Mouse (Mus musculus) heart, embryonic 12.5 days (tissue): ENCODE measurements at regions not wholly inside any gene's neighbourhood (a gene's known extent, or its start where the extent isn't known, plus 50 kb on each side); places are given as distances from the start of the nearest gene placed in this dataset.

Experiments used
- ATAC-seq: fragments of 200-750 bp; cut with Nextera tagmentation; 2 replicates; pipeline ENCODE4 v1.8.0; 2017; ENCODE audit warnings: moderate TSS enrichment, moderate library complexity; ENCODE audit not compliant: insufficient number of reproducible peaks, low FRiP score
- H3K27ac ChIP-seq: fragments of 300-500 bp; sonication (generic); 2 replicates; pipeline ENCODE4 v1.5.1; 2016; ENCODE audit warnings: mild to moderate bottlenecking, moderate library complexity; ENCODE audit not compliant: poor library complexity, severe bottlenecking
- H3K27me3 ChIP-seq: fragments of 300-500 bp; sonication (generic); replicated peaks from 2 replicates; pipeline ENCODE4 v1.6.1; 2016; ENCODE audit warnings: mild to moderate bottlenecking, moderate library complexity
- H3K36me3 ChIP-seq: fragments of 300-500 bp; sonication (generic); 2 replicates; pipeline ENCODE4 v1.6.1; 2016; ENCODE audit warnings: mild to moderate bottlenecking, moderate library complexity
- H3K4me1 ChIP-seq: fragments of 300-500 bp; sonication (generic); replicated peaks from 2 replicates; pipeline ENCODE4 v1.6.1; 2016; ENCODE audit warnings: mild to moderate bottlenecking
- H3K4me2 ChIP-seq: fragments of 300-500 bp; sonication (generic); 2 replicates; pipeline ENCODE4 v1.6.1; 2016; ENCODE audit warnings: mild to moderate bottlenecking, moderate library complexity
- H3K4me3 ChIP-seq: fragments of 300-500 bp; sonication (generic); 2 replicates; pipeline ENCODE4 v1.5.1; 2016; ENCODE audit warnings: mild to moderate bottlenecking
- H3K9ac ChIP-seq: fragments of 300-500 bp; sonication (generic); 2 replicates; pipeline ENCODE4 v1.6.1; 2016; ENCODE audit warnings: mild to moderate bottlenecking, moderate library complexity
- H3K9me3 ChIP-seq: fragments of 300-500 bp; sonication (generic); replicated peaks from 2 replicates; pipeline ENCODE4 v1.6.1; 2016; ENCODE audit warnings: mild to moderate bottlenecking, moderate library complexity
- whole genome bisulfite sequencing: fragments of 180-500 bp; shearing (Covaris S2); methylation state at CpG from one replicate; pipeline ENCODE4 v1.1.7; 2016; 5-methylcytosine and 5-hydroxymethylcytosine counted together

- no peak for ATAC-seq
- H3K4me3 ChIP-seq, result no peak overlapping the region
- WGBS, result 73% methylated on average over 5 of the region's 5 CpGs
- no peaks in the 10 kb centered on the region for H3K4me1 ChIP-seq
- H3K4me2 ChIP-seq, result no peak overlapping the region
- no peaks in the 10 kb centered on the region for H3K9me3 ChIP-seq
- peaks cover 6% of the 10 kb centered on the region for H3K27me3 ChIP-seq
- no peaks in the 10 kb centered on the region for H3K36me3 ChIP-seq
- no peak overlapping the region for H3K9ac ChIP-seq
- H3K27ac ChIP-seq, result no peak overlapping the region
Measured at GRCm38 (mm10) chr7:136220245-136221167, 504.3 kb upstream of the Mki67 start.

- Histone ChIP-seq H3K4me2 (no peak overlapping the region), H3K27me3 (peaks cover 4% of the 10 kb centered on the region), H3K9me3 (no peaks in the 10 kb centered on the region), H3K36me3 (no peaks in the 10 kb centered on the region), H3K4me1 (no peaks in the 10 kb centered on the region), H3K27ac (no peak overlapping the region), H3K9ac (no peak overlapping the region), H3K4me3 (no peak overlapping the region)
- WGBS, result 74% methylated on average over 7 of the region's 7 CpGs
- no peak for ATAC-seq
Measured at GRCm38 (mm10) chr7:136221620-136222019, 505.5 kb upstream of the Mki67 start.

GRCm38 (mm10) chr7:136226031-136226430 is 509.9 kb upstream of the Mki67 start:
- H3K36me3 ChIP-seq, result no peaks in the 10 kb centered on the region
- H3K9me3 ChIP-seq, result no peaks in the 10 kb centered on the region
- H3K9ac ChIP-seq, result no peak overlapping the region
- ATAC-seq, result no peak
- no peak overlapping the region for H3K4me3 ChIP-seq
- no peaks in the 10 kb centered on the region for H3K27me3 ChIP-seq
- no peaks in the 10 kb centered on the region for H3K4me1 ChIP-seq
- 73% methylated on average over 7 of the region's 7 CpGs for WGBS
- no peak overlapping the region for H3K4me2 ChIP-seq
- no peak overlapping the region for H3K27ac ChIP-seq

- H3K4me1 ChIP-seq, result no peaks in the 10 kb centered on the region
- no peaks in the 10 kb centered on the region for H3K27me3 ChIP-seq
- 69% methylated on average over 2 of the region's 2 CpGs for WGBS
- ATAC-seq, result no peak
- no peaks in the 10 kb centered on the region for H3K9me3 ChIP-seq
- H3K36me3 ChIP-seq, result no peaks in the 10 kb centered on the region
- no peak overlapping the region for H3K27ac ChIP-seq
- H3K4me2 ChIP-seq, result no peak overlapping the region
- H3K4me3 ChIP-seq, result no peak overlapping the region
- H3K9ac ChIP-seq, result no peak overlapping the region
Measured at GRCm38 (mm10) chr7:136228331-136228730, 512.2 kb upstream of the Mki67 start.

- Histone ChIP-seq H3K36me3 (no peaks in the 10 kb centered on the region), H3K4me3 (no peak overlapping the region), H3K4me2 (no peak overlapping the region), H3K27me3 (peaks cover 6% of the 10 kb centered on the region), H3K27ac (no peak overlapping the region), H3K4me1 (no peaks in the 10 kb centered on the region), H3K9ac (no peak overlapping the region), H3K9me3 (no peaks in the 10 kb centered on the region)
- no peak for ATAC-seq
- WGBS, result 70% methylated on average over 11 of the region's 11 CpGs
Measured at GRCm38 (mm10) chr7:136229592-136229991, 513.4 kb upstream of the Mki67 start.

- H3K27ac ChIP-seq, result no peak overlapping the region
- H3K4me1 ChIP-seq, result no peaks in the 10 kb centered on the region
- no peaks in the 10 kb centered on the region for H3K36me3 ChIP-seq
- no peak overlapping the region for H3K9ac ChIP-seq
- ATAC-seq, result no peak
- 60% methylated on average over 4 of the region's 4 CpGs for WGBS
- no peaks in the 10 kb centered on the region for H3K9me3 ChIP-seq
- no peak overlapping the region for H3K4me2 ChIP-seq
- no peak overlapping the region for H3K4me3 ChIP-seq
- peaks cover 7% of the 10 kb centered on the region for H3K27me3 ChIP-seq
Measured at GRCm38 (mm10) chr7:136232177-136232576, 516.0 kb upstream of the Mki67 start.

- Histone ChIP-seq H3K9ac (no peak overlapping the region), H3K4me2 (no peak overlapping the region), H3K27ac (no peak overlapping the region), H3K4me1 (no peaks in the 10 kb centered on the region), H3K36me3 (no peaks in the 10 kb centered on the region), H3K27me3 (peaks cover 18% of the 10 kb centered on the region), H3K4me3 (no peak overlapping the region), H3K9me3 (no peaks in the 10 kb centered on the region)
- no peak for ATAC-seq
- 81% methylated on average over 2 of the region's 2 CpGs for WGBS
Measured at GRCm38 (mm10) chr7:136235563-136235962, 519.4 kb upstream of the Mki67 start.

GRCm38 (mm10) chr7:136236391-136236790 is 520.2 kb upstream of the Mki67 start:
- ATAC-seq, result no peak
- Histone ChIP-seq H3K4me2 (no peak overlapping the region), H3K4me1 (no peaks in the 10 kb centered on the region), H3K4me3 (no peak overlapping the region), H3K27ac (no peak overlapping the region), H3K9me3 (no peaks in the 10 kb centered on the region), H3K9ac (no peak overlapping the region), H3K36me3 (no peaks in the 10 kb centered on the region), H3K27me3 (peaks cover 18% of the 10 kb centered on the region)
- WGBS, result 81% methylated on average over 10 of the region's 10 CpGs

- H3K4me2 ChIP-seq, result no peak overlapping the region
- WGBS, result 48% methylated on average over 6 of the region's 6 CpGs
- no peak overlapping the region for H3K27ac ChIP-seq
- no peak overlapping the region for H3K4me3 ChIP-seq
- H3K27me3 ChIP-seq, result peaks cover 5% of the 10 kb centered on the region; the same call in 1 of the 2 replicates
- no peaks in the 10 kb centered on the region for H3K4me1 ChIP-seq
- ATAC-seq, result no peak
- H3K9ac ChIP-seq, result no peak overlapping the region
- H3K36me3 ChIP-seq, result no peaks in the 10 kb centered on the region
- no peaks in the 10 kb centered on the region for H3K9me3 ChIP-seq
Measured at GRCm38 (mm10) chr7:136265691-136266090, 549.5 kb upstream of the Mki67 start.

- no peaks in the 10 kb centered on the region for H3K4me1 ChIP-seq
- H3K4me2 ChIP-seq, result no peak overlapping the region
- H3K27me3 ChIP-seq, result peaks cover 15% of the 10 kb centered on the region; the same call in 1 of the 2 replicates
- no peak overlapping the region for H3K27ac ChIP-seq
- no peaks in the 10 kb centered on the region for H3K9me3 ChIP-seq
- ATAC-seq, result no peak
- no peaks in the 10 kb centered on the region for H3K36me3 ChIP-seq
- no peak overlapping the region for H3K9ac ChIP-seq
- WGBS, result 81% methylated on average over 7 of the region's 7 CpGs
- no peak overlapping the region for H3K4me3 ChIP-seq
Measured at GRCm38 (mm10) chr7:136267716-136268489, 551.7 kb upstream of the Mki67 start.

GRCm38 (mm10) chr7:136275651-136276050 is 559.5 kb upstream of the Mki67 start:
- 51% methylated on average over 10 of the region's 10 CpGs for WGBS
- H3K9me3 ChIP-seq, result no peaks in the 10 kb centered on the region
- H3K4me1 ChIP-seq, result 0 out of 2 replicates have a peak, but pooled peaks cover 3% of the 10 kb centered on the region
- no peak overlapping the region for H3K9ac ChIP-seq
- H3K4me2 ChIP-seq, result 0 out of 2 replicates have a peak overlapping the region, but pooled peaks have one; percentile 7
- ATAC-seq, result no peak
- H3K4me3 ChIP-seq, result no peak overlapping the region
- H3K36me3 ChIP-seq, result no peaks in the 10 kb centered on the region
- peaks cover 15% of the 10 kb centered on the region; the same call in 1 of the 2 replicates for H3K27me3 ChIP-seq
- no peak overlapping the region for H3K27ac ChIP-seq
